Mouse (Mus musculus) kidney, postnatal 25 days (tissue): ENCODE results near the gene Prdm1.

Experiments used
- DNase-seq, 2 experiments: peaks; one replicate each; pipeline ENCODE4 v3.0.0; 2021; ENCODE audit warnings: mixed read lengths in 2 of 2

The Prdm1 gene

DNA sequence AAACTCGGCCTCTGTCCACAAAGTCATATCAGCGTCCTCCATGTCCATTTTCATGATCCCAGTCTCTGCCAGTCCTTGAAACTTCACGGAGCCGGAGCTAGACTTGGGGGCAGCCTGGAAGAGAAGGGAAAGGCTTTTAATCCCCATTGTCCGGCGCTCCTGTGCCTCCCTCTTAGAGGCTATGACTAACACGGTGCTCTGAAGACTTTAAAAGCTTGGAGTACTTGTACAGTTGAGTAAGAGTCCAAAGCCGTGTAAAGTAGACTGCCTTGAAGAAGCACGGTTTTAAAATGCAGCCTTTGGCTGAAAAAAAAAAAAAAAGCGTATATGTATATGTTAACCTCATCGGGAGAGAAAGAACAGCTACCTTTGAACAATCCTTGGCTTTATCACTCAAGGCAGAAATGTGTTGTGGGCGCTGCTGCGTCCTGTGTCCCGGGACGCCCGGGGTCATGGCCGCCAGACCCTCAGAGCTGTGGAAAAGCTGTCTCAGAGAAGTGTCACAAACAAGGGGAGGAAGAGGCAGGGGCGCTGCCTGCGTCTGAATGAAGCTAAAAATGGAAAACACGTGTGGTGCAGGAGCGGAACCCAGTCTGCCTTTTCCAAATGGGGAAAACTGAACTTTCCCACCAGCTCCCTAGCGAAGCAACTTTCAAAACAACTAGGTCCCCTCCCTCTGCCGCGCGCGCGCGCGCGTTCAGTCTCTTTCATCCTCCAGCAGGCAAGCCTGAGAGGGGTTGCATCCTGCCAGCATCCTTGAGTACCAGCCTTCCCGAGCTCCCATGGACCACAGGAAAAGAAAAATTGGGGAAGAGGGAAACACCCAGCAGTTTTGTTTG is 71.3 kb downstream of the Prdm1 start:
- peak; percentile 38 to 74 for DNase-seq

DNA sequence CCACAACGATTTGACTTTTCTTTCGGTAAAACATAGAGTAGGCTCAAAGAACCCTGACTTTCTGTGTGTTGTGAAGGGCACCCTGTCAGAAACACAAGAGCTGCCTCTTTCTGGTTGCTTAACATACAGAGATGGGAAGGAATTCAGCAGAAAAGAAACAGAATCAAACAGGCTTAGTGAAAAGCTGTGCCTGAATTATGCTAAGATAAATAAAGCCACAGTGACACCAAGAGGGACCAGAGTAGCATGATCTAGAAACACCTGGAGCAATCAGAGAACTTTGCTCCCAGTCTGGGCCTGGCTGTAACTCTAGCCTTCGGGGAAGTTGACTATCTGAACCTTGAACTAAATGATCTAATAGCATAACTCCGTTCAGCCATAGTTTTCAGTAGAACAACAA is 73.5 kb downstream of the Prdm1 start:
- DNase-seq, result no peak

DNA sequence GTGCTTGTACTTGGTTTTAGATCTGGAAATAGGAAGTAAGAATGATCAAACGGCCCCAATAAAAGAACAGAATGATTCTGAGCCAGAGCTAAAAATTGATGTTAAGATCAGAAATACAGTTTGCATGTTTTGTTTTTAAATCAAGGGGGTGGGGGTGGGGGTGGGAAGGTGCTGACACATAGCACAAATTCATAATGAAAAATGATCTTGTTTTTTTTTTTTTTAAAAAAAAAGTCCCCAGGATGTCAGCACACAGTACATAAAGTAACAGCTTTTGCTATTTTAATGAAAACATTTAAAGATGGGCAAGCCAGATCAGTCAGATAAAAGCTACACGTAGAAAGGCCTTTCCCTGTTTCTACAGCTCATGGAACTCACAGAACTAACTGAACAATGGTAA is 74.2 kb downstream of the Prdm1 start:
- no peak for DNase-seq

DNA sequence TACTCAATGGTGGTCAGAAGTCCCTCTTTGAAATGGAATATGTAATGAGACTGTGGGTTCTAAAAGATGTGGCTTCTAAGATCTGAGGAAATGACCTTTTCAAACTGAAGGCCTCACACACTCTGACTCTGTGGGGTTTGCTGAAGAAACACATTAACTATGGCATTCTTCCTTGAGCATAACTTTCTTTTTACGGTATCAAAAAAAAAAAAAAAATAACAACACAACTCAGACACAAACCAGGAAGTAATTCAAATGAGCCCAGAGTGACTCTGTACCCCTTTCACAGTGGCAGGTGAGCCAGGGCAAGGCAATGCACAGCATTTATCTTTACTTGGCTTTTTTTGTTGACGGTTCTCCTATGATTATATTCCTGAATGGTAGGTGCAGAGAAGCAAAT is 77.5 kb downstream of the Prdm1 start:
- DNase-seq, result no peak

DNA sequence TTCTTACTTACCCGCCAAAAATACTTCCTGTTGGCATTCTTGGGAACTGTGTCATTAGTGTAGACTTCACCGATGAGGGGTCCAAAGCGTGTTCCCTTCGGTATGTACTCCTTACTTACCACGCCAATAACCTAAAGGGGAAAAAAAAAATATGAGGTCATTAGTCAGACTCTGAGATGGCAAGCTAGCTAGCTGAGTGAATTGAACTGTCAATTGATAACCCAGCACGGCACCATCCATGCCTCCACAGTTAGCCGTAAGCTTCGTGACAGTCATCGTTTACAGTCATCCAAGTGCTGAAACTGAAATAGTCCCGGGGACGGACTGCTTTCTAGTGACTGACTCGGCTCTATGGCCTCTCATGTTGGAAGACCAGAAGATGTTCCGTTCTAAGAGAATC is 78.2 kb downstream of the Prdm1 start:
- no peak for DNase-seq

DNA sequence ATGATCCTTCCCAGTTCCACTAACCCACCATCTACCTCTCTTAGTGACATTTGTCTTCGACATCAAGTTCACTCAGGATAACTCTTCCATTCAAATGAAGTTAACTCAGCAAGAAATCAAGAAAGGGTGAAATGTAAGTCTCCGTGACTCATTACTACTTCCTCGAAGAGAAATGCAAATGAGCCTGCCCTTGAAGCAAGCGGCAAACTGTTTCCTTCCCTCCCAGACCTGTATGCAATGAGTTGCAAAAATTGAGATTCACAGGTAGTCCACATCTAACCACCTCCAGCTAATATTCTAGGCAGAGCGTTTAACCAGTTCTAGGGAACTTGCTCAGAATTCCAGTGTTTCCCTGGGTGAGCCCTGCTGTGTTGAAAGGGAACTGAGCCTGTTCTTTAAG is 78.6 kb downstream of the Prdm1 start:
- DNase-seq, result no peak

DNA sequence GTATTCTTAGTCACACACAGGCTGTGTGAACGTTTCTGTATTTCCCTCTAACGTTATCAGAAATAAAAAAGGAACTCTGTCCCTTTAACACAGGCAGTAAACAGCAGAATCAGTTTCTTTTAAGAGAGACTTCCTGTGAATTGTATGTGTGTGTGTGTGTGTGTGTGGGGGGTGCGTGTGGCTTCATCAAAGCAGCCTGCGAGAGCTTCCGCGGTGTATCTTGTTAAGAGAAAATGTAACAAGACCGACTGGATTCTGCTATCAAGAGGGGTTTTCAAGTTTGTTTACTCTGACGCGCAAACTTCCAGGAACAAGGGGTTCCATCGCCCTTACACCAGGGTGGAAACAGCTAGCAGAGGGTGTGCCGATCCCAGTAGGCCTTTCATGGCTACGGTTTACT is 80.1 kb downstream of the Prdm1 start:
- peak; percentile 31 to 43 for DNase-seq

DNA sequence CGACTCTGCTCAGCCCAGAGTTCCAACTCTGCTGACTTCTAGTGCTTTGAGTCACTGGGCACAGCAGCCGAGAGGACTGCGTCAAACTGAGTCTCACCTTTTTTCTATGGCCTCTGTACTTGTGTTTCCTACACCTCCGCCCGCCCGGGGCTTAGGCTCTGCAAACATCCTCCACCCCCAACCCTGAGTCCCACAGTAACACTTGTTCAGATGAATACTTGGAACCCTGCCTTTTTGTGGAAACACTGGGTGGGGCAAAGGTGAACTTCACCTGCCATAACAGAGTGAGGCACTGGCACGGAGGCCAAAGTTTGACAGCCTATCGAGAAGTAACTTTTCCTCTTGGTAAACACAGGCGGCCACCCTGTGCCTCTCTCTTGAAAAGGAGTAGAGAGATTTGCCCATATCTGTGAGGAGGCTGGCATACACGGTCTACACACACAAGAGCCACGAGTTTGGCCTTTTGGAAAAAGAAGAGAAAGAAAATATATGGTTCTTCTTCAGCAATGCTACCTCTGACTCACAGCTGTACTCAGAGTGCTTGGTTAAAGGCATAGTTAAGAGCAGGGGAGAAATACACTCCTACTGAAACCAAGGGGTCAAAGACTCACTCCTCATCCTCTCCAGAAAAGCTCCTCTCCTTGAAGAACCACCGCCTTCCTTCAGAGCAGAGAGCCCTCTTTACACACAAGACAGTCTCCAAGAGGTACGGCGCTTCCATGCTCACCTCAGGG is 80.7 kb downstream of the Prdm1 start:
- DNase-seq, result peak in 1 of 2 experiments; percentile 59

DNA sequence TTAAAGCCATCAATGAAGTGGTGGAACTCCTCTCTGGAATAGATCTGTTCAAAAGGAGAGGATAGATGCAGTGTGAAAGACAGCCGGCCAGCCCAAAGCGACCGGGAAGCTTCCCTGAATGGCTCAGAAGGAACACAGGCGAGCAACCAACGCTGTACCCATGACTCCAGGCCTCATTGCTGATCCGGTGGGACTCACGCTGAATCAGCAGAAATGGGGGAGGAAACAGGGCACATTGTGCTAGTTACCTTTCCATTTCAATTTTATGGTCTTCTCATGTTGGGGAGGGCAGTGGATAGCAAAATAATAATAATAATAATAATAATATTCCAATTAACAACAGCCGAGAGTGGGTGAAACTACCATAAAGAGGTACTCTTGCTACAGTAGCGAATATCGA is 81.3 kb downstream of the Prdm1 start:
- DNase-seq, result no peak

DNA sequence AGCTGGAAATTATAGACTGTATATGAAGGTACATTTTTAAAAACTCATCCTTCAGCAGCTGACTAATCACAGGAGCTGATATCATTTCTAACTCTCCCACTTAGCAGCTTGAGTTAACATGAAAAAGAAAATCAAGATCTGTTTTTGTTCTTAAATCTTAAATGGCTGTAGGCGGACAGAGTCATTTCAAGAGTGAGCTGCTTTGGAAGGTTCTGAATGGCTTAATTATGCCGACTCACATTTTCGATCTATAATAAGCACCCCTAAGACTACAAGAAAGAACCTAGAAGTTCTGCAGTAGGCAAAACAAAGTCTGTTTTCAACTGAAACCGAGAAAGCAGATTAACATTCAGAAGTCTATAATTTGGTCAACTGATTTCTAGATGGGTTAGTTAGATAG is 83.9 kb downstream of the Prdm1 start:
- DNase-seq, result no peak

DNA sequence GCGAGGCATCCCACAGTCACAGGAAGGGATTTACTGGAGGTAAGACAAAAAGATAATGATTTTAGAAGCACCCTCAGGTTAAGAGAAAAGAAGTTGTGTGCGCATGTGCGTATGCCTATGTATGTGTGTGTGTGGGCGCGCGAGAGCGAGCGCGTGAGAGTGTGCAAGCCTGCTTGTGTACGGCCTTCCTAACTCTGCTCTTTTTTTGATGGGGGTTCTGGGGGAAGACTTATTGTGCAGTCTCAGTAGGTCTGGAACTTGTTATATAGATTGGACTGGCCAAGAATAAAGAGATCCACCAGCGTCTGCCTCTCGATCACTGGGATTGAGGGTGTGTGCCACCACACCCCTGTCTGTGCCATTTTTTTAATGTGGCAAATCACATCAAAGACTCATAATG is 84.6 kb downstream of the Prdm1 start:
- DNase-seq, result no peak

DNA sequence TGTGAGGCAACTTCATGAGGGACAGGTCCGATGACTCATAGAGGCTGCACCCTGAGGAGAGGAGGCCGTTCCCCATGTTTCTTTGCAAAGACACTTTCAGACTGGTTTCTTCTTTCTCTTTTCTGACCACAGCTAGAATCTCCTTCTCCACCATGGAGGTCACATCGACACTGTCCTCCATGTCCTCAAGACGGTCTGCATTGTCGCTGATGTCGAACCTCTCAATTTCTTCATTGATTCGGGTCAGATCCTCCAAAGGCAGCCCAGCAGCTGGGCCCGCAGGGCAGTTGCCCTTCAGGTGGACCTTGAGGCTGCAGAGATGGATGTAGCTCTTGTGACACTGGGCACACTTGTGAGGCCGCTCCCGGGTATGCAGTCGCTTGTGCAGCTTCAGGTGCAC is 88.6 kb downstream of the Prdm1 start:
- peak in 1 of 2 experiments; percentile 17 for DNase-seq

DNA sequence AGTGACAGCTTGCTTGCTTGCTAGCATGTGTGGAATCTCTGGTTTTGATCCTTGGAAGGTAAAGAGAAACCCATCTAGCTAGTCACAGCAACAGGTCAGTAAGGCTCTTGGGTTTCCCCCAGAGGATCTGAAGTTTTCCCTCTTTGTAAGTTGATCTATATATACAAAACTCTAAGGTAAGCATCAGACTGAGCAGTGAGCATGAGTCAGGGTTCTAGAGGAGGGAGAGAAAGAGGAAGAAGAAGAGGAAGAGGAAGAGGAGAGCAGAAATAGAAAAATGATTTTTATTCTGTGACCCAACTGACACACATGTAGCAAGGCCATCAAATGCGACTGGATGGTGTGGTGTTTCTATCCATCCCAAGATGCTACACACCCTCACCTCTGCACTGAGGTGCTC is 90.7 kb downstream of the Prdm1 start:
- no peak for DNase-seq

DNA sequence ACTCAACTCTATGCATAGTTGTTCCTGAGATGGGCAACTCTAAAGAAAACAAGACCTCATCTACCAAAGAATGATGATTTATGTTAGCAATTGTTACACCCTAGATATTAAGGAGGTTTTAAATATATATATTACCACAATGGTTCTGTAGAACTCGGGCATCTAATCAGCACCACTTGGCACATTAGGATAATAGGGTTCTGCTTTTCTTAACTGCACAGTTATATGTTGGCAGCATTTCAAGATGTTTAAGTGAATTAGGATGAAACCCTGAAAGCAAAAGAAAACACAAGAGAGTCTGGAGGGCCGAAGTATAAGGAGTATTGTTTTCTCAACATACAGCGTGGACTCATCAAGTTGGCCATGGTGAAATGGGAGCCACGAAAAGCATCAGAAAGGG is 92.3 kb downstream of the Prdm1 start:
- DNase-seq, result no peak

DNA sequence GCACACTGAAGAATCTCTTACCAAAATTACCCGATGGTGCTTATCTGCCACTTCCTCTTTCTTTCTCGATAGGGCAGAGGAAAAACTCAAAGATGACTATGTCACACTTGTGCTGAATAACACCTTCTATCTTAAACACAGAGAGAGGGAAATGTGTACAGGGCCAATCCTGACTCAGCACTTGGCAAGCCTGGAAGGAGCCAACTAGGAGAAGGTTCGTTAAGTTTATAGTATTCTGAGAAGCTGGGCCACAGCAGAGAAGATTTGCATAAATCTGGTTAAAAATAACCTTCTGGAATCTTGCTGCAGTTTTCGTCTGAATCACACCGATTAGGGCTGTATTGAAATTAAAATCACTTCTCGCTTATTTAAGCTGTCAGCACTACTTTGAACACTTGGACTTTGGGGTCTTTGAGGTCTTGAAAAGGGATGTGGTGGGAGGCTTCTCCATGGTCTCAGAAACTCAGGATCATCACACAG is 93.6 kb downstream of the Prdm1 start:
- DNase-seq, result peak; percentile 82 to 85

DNA sequence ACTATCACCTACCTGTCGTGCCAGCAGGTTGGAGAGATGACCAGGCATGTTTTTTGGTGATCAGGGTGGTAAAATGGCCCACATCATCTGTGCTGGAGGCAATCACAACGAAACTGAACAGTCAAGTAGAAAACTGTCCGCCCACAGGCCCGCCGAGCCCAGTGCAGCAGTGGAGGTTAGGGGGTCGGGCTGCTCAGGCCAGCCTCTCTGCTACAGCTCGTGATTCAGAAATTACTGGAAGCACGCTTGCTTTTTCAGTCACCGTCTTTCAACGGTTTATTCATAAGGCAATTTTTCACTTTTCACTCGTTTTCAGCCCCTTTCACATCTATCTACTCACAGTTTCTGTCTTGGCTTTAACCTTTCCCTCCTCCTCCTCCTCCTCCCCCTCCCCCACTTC is 96.1 kb downstream of the Prdm1 start:
- no peak for DNase-seq

DNA sequence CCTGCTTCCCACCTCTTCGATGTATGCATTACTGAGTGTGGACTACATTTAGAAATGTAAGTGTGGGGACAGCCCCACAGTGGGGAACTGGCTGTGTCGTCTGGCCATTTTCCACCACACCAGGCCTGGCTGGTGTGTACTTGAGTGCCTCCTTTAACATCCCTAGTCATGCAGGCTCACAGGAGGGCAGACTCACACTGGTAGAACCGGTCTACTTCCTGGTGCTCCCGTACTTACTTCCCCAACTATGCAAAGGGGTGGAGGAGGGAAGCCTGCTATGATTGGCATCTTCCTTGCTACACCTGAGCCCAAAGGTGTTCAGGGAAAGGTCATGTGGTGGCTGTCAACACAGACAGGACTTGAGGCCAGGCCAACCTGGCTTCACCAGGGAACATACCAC is 96.6 kb downstream of the Prdm1 start:
- DNase-seq, result peak in 1 of 2 experiments; percentile 61

DNA sequence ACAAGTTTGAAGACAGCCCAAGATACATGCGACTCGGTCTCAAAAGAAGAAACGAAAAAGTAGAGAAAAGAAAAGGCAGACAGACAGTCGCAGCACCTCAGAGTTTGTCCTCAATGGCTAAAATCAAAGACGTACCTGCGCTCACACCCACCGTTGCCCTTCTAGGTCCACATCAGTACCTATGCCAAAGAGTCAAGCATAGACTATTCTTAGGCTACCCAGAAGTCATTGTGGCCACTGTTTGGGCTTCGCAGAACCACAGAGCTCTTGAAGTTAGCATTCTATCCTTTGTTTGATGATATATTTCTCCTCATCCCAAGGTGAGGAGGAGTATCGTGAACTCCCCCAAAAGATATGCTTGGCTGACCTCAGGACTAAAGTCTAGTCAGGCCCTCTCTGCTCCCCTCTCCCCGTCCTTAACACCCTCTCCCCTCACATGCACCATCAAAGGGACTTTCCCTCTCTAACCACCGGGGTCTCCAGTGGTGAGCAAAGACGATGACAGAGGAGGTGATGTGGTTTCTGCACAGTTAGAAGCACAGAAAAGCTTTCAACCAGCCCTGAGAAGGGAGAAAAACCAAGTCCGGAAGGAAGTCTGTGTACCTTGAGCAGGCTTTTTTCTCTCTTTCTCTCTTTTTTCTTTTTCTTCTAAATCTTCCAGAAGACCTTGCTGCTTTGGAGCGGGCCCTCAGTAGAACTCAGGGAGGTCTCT is 99.0 kb downstream of the Prdm1 start:
- DNase-seq, result no peak

DNA sequence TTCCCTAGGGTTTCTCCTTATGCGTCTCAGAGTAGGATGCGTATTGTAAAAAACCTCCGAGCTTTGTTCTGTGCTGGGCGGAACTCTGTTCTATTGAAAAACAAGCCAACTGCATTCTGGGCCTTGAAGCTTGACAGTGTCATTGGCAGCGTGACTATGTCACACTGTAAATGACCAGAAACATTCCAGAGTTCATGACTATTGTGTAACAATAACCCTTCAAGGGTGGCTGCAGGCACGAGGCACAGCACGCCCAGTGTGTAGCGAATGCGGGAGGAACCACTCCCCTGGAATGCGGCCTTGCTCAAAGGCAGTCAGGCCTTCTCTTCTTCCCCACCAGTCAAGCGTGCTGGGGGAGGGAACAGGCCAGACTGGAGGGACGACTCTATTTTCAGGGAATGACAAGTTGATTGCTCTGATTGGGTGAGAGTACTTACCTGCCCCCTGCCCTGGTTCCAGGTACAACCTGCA is 100.4 kb downstream of the Prdm1 start:
- DNase-seq, result peak; percentile 73 to 94

DNA sequence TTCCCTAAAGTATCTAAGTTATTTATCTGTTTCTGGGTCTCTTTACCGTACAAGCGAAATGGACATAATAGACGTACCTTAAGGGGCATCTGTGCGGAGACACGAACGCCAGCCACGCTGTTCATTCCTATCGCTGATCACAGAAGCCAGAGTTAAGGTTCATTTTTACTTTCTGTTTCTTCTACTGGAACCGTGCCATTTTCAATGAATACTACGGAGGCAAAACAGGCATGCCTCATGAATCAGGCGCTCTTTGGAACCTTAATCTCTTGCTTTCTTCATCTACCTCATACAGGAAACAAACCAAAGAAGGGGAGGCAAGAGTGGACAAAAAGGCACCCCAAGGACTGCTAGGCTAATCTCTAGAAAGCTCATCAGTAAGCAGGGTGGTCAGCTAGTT is 100.9 kb downstream of the Prdm1 start:
- DNase-seq, result no peak

DNA sequence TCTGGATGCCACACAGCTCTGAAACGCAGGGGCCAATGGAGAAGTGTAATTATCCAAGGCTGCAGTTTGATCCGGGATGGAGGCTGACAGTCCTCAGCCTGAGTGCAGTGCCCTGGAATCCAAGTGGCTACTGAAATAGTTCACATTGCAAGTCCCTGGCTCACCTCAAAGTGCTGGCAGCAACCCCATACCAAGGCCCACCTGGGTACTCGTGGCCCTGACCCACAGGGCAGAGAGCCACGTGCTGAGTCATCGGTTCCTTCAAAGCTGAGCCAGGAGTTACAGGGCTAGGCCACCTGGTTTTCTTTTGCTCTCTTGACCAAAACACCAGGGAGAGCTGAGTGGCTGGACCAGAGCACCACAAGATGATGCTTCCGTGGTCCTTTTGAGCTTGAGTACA is 103.3 kb downstream of the Prdm1 start:
- peak; percentile 44 to 77 for DNase-seq

DNA sequence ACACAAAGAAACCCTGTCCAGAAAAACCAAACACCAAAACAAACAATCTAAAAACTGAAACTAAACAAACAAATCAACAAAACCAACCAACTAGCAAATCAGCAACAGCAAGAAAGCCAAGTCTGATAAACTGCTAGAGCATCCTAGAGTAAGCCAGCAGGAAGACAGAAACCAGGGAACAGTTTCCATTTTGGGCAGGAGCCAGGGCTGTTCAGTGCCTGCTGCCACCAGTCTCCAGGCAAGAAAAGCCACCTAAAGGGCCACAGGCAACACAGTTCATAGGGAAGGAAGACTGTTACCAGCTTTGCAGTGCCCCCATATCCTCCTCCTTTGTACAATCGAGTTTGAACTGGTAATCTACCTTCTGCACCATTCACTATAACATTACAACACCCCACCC is 106.4 kb downstream of the Prdm1 start:
- DNase-seq, result peak in 1 of 2 experiments; percentile 16

DNA sequence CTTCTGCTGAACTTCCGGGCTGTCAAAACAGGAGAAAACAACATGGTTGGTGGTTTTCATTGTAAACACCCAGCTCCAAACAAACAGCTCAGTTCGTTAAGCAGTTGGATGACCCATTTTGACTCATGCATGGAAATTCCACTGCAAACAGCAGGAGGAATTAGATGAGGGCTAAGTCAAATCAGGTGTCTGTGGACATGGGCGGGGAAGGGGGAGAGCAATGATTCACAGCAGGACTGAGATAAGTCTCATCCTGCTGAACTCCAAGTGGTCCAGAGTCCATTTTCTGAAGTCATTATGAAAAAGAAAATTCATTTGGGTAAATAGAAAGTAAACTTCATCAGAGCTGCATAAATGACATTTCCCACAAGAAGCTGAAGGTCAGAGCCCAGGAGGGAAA is 108.1 kb downstream of the Prdm1 start:
- DNase-seq, result peak in 1 of 2 experiments; percentile 7
